Mouse (Mus musculus) layer of hippocampus, postnatal 25 days (tissue): Measurements from ENCODE around the gene Adamts7. TPM values are rescaled to one million over a fixed set of nuclear protein-coding genes. Genes with fewer than 3 reads are reported as not detected.

Source experiments
- DNase-seq, 2 experiments: peaks; one replicate each; pipeline ENCODE4 v3.0.0; 2022; ENCODE audit warnings: mixed read lengths in 2 of 2, low spot score in 1 of 2; ENCODE audit errors: extremely low spot score in 1 of 2
- total RNA-seq, 2 experiments: library from RNA; stranded (reverse); gene quantifications; 2 replicates each; pipeline ENCODE4 v1.2.3; 2021

The Adamts7 gene
- total RNA-seq, 2 experiments from 2014 or later = 0.62 to 0.77 TPM

DNA sequence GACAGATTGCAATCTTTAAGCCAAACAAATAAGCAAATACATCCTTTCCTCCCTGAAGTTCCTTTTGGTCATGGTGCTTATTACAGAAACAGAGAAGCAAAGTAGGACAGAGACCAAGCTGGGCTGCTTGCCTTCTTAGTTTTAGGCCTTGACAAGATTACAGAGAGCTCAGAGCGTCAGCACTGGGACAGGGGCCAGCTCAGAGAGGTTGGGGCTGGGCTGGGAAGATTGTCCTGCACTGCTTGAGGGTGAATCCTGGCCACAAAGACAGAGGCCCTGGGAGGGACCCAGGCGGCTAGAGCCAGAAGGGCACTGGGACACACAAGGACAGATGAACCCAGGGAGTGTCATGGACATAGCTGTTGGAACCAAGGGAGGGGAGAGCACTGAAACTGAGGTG lies 17.1 kb upstream of the Adamts7 start:
- DNase-seq = no peak

DNA sequence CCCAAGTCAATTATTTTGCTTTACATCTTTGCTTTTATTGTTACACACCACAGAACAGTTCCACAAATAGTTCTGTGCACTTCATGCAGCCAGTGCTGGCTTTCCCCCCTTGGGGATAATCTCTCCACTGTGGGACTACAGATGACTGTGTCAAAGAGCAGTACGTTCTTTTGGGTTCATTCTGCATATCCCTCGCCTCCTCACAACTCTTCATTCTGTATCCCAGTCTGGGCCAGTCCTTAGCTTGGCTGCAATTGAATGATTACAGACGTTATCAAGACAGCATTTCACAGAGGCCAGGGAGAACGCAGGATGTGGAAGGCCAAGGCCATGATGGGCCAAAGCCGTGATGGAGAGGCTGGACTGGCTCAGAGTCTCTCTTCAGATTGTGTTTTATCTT lies 16.0 kb upstream of the Adamts7 start:
- no peak for DNase-seq

DNA sequence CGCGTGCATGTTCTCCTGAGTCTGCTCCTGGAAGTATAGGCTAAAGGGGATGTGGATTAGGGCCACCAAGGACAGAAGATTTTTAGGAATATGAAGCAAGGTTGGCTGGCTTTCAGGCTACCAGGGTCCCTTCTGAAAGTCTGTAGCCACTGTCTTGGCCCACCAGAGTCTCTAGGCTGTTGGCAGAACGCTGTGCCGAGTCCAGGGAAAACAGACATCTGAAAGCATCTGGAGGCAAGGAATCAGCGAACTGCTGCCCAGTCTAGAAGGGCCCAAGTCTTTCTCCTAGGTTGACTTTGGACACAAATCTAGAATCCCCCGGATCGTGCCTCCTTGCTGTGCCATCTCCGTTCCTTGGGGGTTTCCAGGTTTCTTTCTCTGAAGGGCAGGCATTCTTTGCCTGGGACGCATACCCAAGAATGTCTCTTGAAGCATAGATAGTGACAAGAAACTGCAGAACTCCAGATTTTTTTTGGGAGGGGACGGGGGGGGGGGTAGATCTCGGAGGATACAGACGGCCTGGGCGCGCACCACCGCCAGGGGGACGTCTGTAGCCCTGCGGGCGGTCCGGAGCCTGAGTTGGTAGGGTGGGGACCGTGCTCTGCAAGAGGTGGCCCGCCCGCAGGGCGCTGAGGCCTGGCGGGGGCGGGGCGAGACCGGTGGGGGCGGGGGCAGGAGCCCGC lies 485 bp upstream of the Adamts7 start:
- no peak for DNase-seq

DNA sequence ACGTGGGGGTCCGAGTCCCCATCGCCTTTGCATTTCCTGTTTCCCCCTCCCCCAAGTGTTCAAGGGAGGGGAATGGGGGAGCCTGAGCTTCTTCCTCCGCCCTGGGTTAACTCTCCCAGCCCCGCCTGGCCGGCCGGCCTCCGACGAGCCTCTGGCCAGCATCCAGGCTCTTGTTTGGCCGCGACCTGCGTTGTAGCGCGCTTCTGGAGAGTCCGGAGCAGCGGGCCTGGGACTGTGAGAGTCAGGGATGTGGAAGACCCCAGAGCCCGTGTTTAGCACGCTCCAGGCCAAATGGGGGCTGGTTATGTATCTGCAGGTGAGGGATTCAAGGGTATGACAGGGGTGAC lies 853 bp downstream of the Adamts7 start:
- no peak for DNase-seq

DNA sequence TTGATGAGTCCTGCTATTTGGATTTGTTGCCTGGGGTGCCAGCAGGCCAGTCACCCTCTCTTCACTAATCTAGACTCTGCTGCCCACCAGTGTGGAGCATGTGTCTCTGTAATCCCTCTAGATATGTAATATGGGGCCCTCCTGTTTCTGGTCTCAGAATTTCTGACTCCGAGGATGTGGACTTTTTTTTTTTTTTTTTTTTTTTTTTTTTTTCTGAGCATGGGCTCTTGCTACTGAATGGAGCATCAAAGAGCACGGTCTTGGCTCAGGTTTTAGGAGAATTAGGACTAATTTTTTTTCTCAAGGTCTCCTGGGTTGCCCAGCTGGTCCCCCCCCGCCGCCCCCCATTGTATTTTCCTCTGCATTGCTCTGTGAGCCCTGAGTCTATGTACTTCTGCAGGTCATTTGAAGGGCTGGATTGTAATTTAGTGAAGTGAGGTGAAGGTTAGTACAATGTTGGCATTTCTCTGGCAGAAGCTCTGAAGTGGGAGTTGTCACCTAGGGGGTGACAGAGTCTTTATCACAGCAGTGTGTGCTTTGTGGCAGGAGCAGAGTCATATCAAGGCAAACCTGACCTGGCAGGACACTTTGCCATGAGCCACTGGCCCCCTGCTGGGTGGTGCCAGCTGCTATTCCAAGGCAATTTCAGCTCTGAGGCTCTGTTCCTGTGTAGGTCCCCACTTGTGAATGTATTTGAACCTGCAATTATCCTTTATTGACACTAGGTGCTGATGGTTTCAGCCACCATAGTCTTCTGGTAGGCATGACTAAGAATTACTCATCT lies 2.0 kb downstream of the Adamts7 start:
- DNase-seq = no peak

DNA sequence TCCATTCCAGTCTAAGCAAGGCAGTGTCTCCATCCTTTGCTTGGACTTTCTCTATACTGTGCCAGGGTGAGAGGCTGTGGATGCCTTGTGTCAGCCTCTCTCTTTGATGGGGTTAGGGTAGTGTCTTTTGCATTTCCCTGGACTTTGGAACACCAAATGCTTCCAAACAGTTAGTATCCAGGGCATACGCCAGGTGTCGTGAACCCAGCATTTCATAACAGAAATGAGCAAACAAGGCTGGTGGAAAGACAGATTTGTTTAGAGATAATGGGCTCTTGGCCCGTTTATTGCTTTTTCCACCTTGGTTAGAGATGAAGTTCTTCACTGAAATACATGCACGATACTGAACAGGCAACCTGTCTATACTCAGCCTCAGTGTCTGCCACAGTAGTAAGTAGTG lies 2.7 kb downstream of the Adamts7 start:
- DNase-seq = no peak

DNA sequence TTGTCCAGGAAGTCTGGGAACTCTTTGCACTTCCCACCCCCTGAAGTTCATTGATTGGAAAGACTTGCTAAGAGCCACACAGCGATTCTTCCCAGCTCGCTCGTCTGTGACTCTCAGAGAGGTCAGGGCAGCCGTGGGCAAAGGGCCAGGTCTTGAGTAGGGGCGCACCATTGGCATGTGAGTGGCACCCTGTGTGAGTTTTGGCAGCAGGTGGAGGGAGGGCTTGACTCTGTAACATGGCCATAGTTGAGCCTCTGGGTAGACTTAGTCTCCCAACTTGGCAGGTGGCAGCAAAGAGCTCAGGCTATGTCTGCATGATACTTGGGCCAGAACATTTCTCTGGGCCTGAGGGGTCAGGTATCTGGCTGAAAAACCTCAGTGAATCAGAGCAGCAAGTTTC lies 3.7 kb downstream of the Adamts7 start:
- no peak for DNase-seq

DNA sequence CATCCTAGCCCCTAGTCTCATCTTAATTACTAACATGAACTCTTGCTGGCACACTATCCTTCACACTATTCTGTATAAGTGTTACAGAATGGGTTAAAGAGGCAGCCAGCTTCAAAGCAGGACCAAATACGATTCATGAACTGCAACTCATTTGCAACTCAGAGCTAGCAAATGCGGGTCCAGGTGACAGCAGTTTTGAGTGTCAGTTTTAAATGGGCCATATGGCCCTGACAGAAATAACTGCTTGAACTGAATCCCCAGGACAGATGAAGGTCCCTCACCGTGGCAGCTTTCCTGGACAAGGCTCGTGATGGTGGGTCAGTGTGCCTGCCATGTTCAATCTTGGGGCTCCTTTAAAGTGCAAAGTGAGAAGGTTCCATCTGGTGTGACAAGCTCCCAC lies 7.1 kb downstream of the Adamts7 start:
- DNase-seq = no peak

DNA sequence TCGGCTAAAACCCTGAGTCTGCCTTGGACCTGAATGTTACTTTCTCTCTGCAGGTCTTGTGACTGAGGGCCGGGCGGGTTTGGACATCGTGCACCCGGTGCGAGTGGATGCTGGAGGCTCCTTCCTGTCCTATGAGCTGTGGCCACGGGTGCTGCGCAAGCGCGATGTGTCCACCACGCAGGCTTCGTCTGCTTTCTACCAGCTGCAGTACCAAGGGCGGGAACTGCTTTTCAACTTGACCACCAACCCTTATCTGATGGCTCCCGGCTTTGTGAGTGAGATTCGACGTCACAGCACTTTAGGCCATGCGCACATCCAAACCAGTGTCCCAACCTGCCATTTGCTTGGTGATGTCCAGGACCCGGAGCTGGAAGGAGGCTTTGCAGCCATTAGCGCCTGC lies 8.6 kb downstream of the Adamts7 start:
- no peak for DNase-seq

DNA sequence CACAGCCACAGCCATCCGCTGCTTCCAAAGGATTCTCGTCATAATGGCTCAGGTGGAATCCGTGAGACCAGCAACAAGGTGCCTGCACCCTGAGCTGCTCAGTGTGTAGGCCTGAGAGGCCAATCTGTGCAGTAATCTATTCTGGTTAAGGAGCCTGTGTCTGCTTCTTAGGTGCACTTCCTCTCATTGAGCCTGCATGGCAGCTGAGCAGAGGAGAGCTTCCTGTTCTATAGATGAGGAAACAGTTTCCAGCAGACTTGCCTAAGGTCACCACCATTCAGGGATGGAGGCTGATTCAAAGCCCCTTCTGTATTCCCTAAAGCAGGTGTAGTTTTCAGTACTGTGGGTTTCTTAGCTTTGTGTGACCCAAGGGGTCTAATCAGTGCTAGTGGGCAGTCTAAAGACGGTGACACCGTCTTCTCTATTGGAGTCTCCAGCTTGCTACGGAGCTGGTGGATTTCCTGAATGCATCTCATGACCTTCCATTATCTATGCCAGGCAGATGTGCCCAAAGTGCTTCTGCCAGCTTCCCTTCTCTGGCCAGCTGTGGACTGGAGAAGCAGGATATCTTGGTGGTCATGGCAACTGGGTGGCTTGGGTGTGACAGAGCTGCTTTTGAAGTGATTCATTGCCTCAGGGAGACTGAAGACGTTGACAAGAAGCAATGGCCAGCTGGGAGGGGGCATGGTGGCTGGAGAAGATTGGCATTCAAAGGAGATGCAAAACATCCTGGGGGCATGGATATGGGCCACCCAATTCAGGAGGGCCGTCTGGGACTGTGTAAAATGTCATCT lies 9.9 kb downstream of the Adamts7 start:
- no peak for DNase-seq

DNA sequence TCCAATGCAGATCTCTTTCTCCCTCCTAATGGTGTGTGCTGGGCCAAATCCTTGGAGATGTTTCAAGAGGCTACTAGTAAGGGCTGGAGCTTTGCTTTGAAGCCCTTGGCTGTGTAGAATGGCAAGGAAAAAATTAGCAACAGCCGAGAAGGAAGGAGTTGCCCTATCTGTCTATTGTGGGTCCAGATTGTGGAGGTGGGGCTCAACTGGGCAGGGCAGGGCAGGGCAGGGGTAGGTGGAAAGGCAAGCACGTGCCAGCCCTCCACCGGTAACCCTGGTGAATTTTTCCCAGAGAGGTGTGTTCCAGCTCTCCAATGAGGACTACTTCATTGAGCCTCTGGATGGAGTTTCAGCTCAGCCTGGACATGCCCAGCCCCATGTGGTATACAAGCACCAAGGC lies 10.5 kb downstream of the Adamts7 start:
- no peak for DNase-seq

DNA sequence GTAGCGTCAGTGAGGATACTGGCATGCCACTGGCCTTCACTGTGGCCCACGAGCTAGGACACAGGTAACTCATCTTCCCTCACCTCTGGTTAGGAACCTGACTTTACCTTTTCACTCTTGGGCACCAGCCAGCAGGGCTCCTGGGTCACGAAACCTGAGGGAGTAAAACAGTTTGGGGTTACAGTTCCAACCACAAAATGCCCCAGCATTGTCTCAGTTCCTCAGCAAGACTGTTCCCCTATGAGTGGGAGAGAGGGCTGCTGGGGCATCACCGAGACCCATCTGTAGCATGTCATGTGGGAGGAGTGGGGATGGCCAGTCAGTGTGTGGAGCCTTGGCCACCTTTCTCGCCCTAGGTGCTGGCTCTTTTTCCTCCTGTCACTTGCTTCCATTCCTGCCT lies 16.5 kb downstream of the Adamts7 start:
- DNase-seq = no peak

DNA sequence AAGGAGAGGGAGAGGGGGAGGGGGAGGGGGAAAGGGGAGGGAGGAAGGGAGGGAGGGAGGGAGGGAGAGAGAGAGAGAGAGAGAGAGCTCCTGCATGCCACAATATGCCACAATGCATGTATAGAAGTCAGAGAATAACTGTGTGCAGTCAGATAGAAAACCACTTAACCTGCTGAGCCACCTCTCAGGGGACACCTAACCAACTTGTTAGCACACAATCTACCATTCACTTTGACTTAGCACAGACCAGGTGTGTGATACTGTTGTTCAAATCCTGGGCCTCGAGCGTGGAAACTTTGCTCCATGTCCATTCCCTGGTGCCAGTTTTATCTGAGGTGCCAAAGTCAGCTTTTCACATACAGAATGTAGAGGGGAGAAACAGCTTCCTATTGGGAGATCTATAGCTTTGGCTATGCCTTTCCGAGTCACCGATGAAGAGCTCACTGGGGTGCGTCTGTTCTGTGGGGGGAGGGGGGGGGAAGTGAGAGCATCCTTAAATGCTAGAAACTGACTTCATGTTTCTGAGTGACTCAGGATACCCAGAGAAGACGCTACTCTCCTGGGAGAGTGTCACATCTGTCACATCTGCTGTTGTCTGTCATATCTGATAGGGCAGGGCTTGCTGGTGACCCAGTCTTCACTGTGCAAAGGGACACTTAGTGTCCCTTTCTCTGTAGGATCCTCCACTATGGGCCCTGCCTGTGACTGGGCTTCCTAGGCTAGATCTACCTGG lies 19.0 kb downstream of the Adamts7 start:
- DNase-seq = no peak

DNA sequence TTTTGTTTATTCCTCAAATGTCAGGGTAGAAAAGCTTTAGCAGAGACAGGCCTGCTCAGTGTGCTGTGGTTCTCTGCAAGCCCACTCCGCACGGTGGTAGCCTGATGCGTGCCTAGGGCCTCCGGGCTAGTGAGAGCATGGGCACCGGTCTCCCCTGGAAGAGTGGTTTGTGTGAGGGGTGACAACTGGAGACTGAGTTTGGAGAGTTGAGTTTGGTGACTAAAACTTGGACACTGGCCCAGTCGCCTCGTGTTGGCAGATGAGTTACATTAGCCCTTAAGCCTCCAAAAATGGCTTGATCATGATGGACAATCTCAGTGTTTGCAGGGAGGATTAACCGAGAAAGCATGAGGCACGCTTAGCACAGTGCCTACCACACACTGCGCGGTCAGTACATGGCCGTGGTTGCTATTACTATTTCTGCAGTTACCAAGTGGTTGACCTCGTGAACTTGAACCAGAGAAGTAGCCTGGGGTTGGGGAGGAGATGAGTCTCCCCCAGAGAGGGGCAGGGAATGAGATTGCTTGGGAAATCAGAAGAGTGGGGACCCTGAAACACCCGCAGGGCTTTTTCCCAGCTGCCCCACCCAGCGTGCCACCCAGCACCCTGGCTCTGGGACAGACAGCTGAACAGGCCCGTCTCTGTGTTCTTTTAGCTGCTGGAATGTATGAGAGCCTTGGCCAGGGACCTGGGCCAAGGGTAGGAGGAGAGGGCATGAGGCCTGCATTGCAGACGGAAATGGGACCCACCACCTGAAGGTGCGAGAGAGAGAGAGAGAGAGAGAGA lies 20.0 kb downstream of the Adamts7 start:
- DNase-seq = no peak

DNA sequence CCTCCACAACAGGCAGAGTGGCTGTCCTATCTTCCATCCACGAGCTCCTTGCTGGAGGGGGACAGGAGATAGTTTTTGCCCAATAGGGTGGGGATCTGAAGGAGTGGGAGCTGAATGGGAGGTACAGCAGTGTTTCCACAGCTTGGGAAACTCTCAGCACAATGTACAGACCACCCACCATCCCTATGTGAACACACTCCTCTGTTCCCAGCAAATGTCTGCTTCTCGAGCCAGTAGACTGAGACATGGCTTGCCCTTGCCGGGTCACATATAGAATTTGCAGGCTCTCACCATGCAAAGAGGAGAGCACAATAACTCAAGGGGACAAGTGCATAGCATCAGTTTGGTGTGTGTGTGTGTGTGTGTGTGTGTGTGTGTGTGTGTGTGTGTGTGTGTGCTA lies 20.7 kb downstream of the Adamts7 start:
- DNase-seq = no peak

DNA sequence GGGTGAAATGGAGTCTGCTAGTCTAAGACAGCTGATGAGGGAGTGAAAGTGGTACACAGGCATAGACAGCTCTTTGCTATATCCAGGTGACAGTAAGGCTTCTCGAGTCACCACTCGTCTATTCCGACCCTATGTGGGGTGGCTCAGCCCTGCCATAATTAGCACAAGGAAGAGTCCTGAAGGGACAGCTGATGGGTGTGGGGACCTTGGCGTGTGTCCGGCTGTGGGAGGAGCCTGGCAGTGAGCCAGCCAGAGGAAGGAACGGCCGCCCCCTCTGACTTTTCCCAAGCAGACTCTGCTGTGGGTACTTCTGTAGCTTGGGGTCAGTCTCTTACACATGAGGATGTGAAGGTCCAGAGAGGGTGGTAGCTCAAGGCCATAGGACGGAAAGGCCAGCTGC lies 21.2 kb downstream of the Adamts7 start:
- no peak for DNase-seq

DNA sequence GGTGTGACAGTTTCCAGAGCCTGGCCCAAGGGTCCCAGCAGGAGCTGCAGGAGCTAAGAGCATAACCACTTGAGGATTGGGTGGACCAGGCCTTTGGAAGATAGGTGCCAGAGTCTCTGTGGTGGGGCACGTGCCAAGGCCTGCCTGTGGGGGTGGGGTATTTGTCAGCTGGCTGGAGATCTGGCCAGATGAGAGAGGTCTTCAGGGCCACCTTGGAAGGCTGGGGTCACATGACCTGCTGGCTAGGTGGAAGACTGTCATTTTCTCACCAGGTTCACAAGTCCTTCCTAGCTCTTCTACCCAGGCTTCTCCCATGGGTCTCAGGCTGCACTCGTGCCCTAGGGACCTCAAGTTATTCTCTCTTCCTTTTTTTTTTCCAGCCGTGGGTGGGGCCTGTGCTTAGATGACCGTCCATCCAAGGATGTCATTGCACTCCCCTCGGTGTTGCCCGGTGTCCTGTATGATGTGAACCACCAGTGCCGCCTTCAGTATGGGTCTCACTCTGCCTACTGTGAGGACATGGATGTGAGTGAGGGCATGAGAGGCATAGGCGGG lies 22.6 kb downstream of the Adamts7 start:
- DNase-seq = no peak

DNA sequence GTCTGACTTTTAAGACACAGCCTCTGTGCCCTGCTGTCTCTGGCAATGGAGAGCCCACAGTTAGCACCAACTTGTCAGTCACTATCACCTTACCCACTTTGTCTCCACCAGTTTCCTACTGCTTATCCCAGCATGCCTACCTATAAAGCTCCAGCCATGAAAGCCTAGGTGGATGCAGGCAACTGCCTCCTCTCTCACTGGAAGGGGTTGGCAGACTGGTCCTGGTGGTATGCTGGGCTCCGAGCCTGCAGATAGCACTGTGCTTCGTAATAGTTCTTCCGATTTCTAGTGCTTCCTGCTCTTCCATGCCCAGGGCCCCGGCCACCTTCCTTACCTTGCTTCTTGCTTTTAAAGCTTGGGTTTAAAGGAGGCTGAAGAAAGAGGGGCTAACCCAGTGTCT lies 26.0 kb downstream of the Adamts7 start:
- no peak for DNase-seq

DNA sequence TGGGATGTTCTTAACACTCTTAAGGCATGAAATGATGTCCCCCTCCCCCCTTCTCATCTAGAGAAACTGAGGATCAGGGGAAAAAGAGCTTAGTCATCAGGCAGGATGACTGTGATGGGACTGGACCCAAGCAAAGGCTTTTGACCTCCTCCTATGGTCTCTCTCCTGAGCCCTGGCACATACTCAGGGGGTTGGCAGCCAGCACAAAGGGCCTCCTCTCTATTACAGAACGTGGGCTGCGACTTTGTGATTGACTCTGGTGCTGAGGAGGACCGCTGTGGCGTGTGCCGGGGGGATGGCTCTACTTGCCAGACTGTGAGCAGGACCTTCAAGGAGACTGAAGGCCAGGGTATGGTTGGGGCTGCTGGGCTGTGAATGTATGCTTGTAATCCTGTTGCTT lies 26.5 kb downstream of the Adamts7 start:
- DNase-seq = no peak

DNA sequence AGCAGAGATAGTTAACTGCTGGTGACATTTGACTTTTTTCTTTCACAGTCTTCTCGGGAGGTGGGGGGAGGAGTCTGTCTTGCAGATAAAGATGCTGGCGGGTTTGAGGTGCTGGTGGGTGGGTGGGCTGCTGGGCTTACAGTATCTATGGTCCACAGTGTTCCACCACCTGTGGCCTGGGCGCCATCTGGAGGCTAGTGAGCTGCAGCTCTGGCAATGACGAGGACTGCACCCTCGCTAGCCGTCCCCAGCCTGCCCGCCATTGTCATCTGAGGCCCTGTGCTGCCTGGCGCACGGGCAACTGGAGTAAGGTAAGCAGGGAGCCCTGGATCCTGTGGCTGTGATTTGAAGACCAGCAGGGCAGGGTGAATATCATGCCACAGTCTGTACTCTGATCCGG lies 32.1 kb downstream of the Adamts7 start:
- no peak for DNase-seq
